Mouse (Mus musculus) A20 (cell line): ENCODE measurements at regions not wholly inside any gene's neighbourhood (a gene's known extent, or its start where the extent isn't known, plus 50 kb on each side); places are given as distances from the start of the nearest gene placed in this dataset.
A peak's percentile ranks its signal among the peaks of the same experiment; 100 is the strongest.

Experiments
- DNase-seq: peaks from one replicate; pipeline ENCODE4 v3.0.0-alpha.2; 2011; ENCODE audit warnings: low read depth, low spot score

DNA sequence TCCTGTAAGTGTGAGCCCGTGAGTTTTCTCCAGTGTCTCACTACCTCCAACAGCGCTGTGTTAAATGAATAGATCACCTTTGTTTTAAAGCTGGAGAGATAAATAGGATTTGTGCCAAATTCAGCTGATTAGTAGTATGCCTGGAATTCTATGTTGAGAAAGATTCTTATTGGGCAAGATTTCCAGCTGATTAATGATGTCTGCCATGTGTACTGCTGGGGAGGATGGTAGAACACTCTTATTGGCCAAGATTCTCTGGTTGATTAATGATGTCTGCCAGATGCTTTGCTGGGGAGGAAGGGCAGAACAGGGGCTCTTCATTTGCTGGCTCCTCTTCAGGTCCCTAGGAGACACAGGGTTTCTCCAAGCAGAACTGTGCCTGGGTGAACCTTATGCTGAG is 158.9 kb upstream of the Bmper start:
- DNase-seq = no peak

DNA sequence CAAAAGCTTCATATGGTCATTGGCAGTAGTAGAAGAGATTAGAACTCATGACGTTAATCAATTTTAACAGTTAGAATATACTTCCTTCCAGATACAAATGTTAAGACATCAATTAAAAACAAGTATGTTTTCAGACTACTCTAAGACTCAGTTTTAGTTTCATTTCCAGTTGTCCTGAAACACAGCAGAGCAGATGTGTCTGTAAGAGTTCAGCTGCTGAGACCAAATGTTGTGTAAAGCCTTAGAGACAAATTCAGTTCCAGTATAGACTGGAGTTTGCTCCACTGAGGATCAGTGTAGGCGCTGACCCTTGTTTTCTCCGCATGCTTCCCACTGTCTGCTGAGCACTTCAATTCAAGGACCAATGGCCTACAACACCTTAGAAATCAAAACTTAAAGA is 158.1 kb upstream of the Bmper start:
- DNase-seq = no peak

DNA sequence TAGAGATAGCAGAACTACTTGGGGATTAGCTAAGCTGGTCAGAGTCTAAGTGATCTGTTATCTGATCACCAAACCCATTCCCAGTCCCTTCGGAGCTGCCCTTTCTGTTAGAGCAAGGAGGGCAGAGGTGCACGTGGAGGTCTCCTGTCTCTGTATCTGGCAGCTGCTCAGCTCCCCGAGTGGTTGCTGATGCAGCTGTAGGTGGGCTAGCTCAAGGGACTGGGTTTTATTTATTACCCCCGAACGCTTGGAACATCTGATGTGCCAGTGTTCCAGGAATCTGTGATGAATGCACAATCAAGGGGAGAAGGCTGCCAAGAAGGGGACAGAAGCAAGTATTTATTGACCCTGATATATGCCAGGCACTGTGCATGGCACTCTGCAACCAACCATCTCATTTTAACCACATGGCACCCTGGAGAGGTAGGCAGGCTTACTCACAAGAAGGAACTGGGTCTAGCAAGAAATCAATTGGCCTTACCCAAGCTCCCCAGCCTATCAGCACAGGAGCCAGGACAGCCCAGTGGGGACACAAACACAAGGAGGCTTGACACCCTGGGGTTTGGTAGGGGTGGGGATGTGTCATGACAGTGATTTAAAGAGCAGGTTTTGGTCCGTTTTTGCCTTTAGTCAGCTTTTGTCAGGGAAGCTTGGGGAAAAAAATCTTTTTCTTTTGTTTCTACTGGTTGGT is 154.6 kb upstream of the Bmper start:
- no peak for DNase-seq

DNA sequence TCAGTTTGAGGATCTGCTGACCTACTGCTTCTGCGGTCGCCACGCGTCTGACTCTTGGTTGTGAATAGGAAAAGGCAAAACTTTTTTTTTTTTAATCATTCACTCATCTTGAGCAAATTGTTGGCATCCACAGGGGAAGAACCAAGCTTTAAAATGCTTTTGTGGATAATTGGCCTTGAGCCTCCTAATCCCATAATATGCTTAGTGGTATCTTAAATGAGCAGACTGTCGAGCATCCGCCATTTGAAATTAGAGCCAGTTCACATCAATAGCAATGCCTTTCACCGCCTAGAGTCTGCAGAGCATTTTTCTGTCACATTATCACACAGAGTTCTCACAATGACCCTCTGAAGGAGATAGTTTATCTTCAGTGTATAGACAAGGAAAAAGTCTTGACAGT is 153.7 kb upstream of the Bmper start:
- no peak for DNase-seq

DNA sequence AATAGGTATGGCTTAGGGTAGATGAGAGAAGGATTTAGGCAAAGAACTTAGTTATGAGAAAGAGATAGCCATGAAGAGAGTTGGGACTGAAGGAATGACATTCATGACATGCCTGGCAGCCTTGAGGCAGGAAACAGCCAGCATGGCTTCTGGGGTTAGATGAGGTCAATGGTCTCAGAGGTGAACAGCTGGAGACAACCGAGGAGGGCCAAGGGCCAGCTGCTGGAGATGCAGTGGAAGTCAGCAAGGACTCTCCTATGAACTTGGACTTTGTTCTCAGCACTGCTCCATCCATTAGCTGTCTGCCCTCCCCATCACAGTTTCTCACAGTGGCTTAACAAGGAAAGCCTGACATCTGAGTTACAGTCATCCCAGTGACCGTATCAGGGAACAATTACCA is 151.9 kb upstream of the Bmper start:
- no peak for DNase-seq

DNA sequence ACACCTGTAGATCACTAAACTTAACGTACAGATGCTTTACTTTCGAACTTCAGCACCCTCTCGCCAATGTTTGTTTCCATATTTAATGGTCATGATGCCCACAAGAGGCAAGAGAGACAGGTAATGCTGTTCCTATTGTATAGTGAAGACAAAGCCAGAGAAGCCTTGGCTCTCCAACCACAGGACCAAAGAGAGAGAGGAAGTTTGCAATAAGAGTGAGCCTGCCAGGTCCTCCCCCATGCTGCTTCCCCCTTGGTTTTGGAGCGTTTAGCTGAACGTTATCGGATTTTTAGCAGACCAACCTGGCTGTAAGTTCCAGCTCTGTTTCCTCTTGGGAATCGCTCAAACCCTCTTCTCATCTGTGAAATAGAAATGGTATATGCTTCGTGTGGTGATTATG is 150.1 kb upstream of the Bmper start:
- no peak for DNase-seq

DNA sequence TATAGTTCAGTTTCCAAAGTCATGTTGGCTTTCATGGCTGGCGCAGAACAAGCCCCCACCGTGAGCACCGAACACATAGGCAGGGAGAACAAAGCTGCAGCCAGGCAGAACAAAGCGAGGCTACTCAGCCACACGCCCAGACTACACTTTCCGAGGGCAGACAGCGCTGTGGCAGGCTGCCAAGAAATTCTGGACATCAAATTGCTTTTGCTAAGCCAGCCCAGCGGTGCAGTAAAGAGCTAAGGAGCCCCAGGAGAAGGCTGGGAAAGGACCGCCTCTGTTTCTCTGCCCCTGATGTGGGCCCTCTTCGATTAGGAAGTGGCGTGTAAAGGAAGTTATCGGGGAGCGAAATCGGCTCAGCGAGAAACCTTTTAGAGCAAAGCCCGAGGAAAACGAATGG is 139.3 kb upstream of the Bmper start:
- DNase-seq = no peak

DNA sequence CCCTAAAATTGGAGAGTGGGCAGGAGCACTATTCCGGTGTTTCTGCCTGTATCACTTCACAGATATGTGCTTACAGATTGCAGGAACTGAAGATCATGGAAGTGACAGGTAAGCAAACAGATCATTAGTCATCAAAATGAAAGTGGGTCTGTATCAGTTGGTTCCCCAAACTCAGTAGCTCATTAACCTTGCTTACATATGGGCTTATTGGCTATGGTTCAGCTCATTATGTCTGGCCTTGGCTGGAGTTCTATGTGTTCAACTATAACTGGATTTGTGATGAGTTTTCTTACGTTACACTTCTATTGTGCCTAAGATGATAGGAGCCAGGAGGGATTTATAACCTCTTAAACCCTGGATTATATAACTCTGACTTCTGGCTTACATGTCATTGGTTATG is 133.5 kb upstream of the Bmper start:
- DNase-seq = no peak

DNA sequence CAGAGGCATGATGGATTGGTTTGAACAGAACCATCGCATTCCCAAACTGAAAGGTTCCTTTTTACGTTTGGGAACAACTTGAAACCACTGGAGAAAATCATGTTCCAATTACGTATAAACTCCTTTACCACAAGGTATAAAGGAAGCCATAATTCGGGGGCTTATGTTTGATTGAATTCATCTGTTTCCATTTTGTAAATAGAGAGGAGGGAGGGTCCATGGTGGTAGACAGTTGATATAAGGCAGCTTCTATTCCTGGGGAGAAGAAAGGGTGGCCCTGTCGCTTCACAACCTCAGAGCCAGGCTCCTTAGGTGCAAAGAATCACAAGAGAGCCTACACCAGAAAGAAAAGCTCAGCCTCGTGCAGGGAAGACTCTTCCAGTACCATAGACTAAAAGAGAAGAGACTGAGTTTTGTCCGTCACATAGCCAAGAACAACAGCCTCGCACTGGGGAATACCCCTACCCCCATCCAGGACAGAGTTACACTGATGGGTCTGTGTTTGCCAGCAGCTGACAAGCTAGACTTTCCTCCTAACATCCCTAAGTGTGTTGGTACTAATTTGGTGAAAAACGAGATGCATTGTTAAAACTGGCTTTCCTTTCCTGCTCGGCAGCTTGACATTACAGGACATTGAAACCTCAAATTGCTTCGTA is 125.6 kb upstream of the Bmper start:
- no peak for DNase-seq

DNA sequence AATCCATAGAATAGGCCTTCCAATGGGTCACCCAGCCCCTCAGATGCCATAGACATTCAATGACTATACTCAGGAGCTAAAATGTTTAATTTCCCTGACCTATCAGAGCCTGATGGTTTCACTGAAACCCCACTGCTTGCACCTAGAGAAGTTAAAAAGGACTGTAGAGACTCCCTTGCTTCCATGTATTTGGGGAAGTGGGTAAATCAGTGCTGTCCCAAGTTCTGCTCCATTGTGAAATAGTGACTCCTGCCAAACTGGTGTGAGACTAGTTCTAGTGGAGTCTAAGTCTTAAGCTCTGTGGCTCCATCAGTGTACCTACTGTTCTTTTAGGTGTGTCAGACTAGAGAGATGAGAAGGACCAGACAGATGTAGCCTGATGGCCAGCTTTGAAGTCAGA is 121.3 kb upstream of the Bmper start:
- DNase-seq = no peak

DNA sequence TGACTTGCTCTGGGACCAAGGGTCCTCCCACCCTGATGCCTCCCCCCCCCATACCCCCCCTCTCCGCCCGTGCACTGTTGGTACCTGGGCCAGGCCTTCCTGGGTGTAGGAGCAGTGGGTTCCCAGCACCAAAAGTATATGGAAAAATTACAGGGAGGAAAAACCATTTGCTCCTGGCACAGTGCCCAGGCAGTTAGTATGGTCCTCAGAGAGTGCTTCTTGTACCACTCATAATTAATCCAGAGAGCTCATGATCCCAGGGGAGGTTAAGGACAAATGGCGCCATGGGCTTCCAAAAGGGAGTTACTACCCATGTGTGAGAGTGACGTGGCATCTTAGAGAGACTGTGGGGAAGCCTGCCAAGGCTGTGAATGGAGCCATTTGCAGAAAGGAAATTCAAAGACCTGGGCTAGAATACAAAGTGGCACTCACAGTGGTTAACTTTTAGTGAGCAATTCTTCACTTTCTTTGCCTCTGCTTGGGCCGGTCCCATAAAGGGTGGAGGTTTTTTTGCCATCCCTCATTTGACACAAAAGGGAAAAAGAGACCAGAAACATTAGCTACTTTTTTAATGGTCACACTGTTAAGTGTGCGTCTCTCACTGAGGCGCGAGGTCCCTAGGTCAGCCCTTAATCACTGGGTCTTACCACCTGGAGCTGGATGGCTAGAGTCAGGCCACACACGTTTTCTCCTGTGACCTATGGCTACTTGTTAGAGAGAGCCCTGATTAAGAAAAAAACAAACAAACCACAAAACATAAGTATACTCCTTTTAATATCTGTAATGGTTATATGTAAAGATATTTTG is 120.7 kb upstream of the Bmper start:
- DNase-seq = no peak

DNA sequence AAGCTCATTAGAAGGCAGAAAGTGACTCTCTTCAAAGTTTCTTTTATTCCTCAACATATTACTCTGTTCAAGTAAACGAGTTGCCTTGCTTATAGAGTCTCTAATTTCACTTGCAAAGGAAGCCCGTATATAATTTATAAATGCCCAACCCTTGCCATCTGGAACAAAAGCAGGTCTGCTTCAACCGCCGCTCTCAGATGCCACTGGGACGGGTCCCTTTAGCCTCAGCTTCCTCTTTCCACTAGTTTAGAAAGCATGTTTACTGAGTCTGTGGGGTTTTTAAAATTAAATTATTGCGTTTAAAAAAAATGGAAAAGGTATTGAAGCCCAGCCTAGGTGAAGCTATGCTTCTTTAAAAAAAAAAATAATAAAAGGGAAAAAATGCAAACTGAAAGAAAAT is 111.4 kb upstream of the Bmper start:
- peak; percentile 7 for DNase-seq

DNA sequence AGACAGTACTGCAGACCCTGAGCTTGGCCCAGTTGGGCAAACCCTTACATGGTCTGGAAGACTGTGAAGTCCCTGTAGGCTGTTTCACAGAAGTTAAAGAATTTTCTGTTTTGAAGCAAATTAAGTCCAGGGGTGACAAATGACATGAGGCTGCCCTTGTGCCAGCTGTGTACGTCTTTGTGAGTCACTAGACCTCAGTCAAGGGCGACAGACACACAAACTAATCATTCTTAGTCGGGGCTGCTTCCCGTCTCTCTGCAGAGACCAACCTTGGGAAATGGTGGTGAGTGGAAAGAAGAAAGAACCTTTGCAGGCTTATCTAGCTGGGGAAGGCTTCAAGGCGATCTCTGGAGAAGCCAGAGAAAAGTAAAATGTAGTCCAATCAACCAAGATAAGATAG is 107.8 kb upstream of the Bmper start:
- no peak for DNase-seq

DNA sequence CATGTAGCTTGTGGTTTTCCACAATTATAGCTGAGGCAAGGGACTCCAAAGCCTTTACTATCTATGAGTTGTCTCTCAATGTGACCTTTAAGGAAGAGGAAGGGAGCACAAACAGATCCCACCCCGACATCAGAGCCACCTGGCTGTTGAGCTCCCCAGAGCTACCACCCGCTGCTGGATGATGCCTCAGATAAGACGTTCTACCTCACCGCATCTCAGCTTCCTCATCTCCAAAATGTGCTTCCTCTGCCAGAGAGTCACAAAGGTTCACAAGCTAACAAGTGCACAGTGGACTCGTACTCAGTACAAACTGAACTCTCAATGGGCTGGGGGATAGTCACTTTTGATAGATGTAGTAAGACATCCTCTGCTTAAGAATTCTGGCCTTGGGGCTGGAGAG is 107.3 kb upstream of the Bmper start:
- no peak for DNase-seq

DNA sequence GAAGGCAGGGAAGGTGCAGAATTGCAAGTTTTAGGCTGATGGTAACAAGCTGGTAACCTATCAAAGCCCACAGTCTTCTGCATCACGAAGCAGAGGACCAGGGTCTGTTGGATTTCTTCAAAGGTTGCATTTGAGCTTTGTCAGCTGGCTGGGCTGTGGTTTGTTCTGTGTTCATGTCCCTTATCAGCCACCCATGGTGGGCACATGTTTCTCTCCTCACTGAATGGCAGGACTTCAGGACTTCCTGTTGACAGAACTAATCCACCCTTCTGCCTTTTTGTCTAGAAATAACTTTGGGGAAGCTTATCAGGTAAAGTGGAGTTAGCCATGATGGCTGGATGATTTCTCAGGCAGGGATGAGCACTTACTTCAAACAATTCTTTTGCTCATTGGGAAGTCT is 106.6 kb upstream of the Bmper start:
- no peak for DNase-seq

DNA sequence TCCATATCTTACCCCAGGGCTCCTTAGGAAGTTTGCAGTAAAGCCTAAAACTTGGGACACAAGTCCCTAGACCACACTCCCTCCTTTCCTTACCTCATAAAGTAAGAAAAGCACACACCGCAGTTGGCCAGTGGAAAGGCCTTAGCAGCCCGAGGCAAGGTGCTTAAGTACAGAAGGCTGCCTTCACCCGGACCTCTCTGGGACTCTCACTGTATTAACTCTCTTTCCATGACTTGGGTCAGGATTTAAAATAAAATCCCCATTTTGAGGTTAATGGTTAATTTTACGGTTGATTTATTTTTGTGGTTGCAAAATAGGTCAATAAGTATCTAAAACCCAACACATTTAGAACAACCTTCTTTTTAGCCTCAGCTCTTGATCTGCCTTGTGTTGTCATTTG is 103.1 kb upstream of the Bmper start:
- DNase-seq = no peak

DNA sequence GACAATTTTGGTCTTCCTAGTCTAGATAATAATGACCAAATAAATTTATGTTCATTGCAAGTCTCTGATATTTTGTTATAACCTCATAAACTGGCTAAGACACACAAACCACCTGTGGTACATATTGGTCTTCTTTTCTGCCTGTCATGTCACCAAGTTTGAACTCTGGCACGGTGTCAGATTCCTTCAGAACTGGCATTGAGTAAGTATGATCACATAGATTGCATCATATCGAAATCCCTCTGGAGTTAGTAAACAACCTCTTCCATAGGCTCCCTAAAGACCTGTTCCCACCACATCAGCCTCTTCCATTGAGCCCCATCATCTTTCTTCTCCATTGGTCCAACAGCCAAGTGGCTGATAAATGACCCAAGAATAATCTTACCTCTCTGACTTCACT is 102.1 kb upstream of the Bmper start:
- DNase-seq = no peak

DNA sequence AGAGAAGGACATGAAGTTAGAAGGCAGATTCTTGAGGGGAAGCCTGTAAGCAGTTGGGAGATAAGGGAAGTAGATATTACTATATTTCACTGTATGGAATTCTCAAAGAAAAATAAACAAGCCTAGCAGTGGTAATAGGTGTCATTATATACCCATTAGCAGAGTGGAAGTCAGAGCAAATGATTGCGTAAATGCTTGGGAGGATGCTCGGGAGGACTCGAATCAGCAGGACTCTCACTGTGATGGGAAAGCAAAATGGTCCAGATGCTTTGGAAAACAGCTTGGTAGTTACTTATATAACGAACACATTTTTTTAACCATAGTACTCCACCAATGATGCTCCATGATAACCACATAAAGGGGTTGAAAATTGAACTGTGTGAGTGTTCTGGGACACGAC is 100.4 kb upstream of the Bmper start:
- no peak for DNase-seq

DNA sequence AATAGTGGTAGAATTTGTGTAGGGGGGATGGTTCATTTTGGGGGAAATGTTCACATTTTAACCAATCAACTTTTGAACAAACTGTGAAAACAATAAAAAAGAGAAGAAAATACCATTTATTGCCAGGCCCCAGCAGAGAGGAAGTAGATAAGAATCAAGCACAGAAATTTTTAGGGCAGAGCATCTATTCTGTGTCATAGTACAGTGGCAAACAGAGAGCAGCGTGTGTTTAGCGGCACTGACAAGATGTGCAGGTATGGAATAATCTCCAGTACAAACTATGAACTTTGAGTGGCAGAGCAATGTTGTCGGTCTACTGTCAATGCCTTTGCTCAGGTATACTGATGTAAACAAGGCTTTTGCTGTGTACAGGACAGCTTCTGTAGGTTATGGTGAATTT is 99.4 kb upstream of the Bmper start:
- DNase-seq = no peak

DNA sequence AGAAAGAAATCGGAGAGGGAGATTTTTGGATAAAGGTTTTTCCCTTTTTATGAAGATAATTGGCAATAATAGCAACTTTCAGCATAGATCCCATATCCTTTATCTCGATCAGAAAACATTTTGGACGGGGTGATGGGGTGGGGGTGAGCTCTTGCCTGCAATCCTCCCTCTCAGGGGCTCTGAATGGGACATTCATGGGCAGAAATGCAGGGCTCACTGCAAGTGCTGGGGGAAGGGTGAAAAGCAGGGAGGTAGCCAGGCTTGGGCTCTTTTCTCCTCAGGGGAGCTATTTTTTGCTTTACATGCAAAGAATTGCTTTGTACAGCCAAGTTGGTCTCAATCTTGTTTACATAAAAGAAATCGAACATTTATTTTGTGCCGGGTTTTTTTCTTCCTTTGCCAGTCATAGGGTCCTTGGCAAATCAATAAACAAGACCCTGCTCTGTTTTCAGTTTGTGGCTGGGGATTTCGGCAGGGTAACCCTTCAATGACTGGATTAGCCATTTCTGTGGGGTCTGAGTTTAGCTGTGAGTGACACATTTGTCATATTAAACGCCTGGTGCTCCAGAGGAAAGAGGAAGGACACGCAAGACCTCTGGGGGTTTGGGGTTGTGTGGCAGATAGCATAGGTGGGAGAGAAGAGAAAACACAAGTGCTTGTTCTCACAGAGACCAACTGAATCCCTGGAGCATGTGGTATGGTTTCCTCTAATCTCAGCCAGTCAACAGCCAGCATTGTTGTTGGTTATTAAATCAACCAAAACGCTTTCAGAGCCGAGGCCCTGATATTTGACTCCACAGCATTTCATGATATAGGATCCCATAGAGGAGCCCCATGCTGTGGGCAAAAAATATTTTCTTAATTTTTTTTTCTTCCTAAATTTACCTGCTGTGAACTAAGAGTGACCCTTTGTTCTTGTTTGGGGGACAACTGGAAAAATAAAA is 96.8 kb upstream of the Bmper start:
- DNase-seq = no peak

DNA sequence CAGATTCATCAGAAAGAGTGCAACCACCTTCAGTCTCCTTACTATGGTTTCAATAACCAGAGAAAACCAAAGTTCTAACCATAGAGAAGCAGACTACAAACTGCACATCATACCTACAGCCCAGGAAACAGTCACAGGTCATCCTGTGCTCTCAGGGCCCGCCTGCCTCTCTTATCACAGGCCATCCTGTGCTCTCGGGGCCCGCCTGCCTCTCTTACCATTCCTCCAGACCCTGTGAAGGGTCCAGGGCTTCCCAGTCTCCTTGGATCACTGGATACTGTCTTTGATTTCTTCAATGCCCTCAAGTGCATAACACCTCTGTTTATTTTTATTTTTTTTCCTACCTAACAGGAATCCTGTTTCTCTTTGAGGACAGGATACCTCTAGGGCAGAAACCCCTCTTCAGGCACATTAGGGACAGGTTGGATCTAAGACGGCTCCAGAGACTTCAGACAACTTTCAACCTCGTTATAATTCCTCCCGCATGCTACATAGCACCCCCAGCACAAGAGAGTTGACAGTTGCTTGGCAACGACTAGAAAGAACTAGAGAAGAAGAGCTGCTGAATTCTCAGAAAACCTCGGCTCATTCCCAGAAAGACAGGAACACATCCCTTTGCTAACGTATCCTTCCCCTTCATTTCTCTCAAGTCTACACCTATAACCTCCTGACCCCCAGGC is 95.4 kb upstream of the Bmper start:
- DNase-seq = no peak
